Mouse (Mus musculus) E14TG2a.4 (cell line): Measurements from ENCODE around the gene Atrnl1.

Experiments used
- CTCF ChIP-seq: conservative IDR thresholded peaks from 2 replicates; pipeline ENCODE4 v1.5.1; 2014; ENCODE audit warnings: low read length
- NANOG ChIP-seq: IDR thresholded peaks from 2 replicates; pipeline ENCODE4 v1.6.1; 2014; ENCODE audit warnings: borderline replicate concordance, low read length, mixed read lengths
- POU5F1 ChIP-seq: IDR thresholded peaks from 2 replicates; pipeline ENCODE4 v1.6.1; 2014; ENCODE audit warnings: low read length, borderline replicate concordance

DNA sequence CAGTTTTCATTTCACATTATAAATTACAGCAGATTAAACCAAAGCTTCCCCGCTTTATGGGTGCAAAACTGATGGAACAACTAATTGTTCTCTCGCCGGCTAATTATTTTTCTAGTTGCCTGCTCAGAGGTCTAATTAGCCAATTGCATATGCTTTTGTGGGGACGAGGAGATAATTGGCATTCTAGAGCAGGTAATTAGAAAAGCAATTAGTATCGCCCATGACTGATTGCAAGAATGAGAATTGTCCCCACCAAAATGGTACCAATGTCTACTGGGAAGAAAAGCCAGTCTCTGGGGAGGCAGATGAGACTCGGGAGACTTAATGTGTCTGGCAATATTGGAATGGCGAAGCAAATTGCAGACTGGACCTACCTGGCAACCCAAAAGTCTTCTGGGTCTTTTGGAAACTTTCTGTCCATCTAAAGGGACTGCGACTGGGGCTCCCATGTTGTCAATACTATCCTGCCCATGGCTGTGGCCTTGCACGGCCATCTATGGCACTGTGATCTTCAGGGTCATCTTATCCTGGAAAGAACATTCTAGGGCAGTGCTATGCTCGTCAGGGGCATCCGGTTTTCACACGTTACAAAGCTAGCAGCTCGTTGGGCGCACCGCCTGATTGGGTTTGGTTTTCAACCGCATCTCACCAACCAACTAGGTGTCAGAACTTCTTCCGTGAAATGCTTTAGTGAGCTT is 377.0 kb downstream of the Atrnl1 start:
- TF ChIP-seq CTCF (no peak), NANOG (no peak), POU5F1 (no peak)
